Mouse (Mus musculus) kidney, postnatal 0 days (tissue): ENCODE data around the gene Thg1l. TPM values are rescaled to one million over a fixed set of nuclear protein-coding genes. Genes with fewer than 3 reads are reported as not detected.

Experiments
- ATAC-seq: fragments of 200-750 bp; cut with Nextera tagmentation; replicated peaks from 2 replicates; pipeline ENCODE4 v1.8.0; 2017; ENCODE audit warnings: low read depth, moderate number of reproducible peaks, moderate TSS enrichment, moderate library complexity; ENCODE audit not compliant: low FRiP score
- DNase-seq: peaks from one replicate; pipeline ENCODE4 v3.0.0-alpha.2; 2016; ENCODE audit warnings: low spot score
- H3K27ac ChIP-seq: fragments of 300-500 bp; sonication (generic); 2 replicates; pipeline ENCODE4 v1.5.1; 2014; ENCODE audit warnings: mild to moderate bottlenecking
- H3K27me3 ChIP-seq: fragments of 300-500 bp; sonication (generic); 2 replicates; pipeline ENCODE4 v1.6.1; 2014; ENCODE audit warnings: low read length, mixed read lengths; ENCODE audit not compliant: insufficient read depth
- H3K36me3 ChIP-seq: fragments of 300-500 bp; sonication (generic); 2 replicates; pipeline ENCODE4 v1.6.1; 2014; ENCODE audit warnings: low read length, mixed read lengths; ENCODE audit not compliant: insufficient read depth
- H3K4me1 ChIP-seq: fragments of 300-500 bp; sonication (generic); replicated peaks from 2 replicates; pipeline ENCODE4 v1.6.1; 2014; ENCODE audit warnings: antibody characterized with exemption, low read length, mixed read lengths; ENCODE audit not compliant: insufficient read depth
- H3K4me2 ChIP-seq: fragments of 300-500 bp; sonication (generic); 2 replicates; pipeline ENCODE4 v1.6.1; 2014; ENCODE audit warnings: mild to moderate bottlenecking, low read length, moderate library complexity, mixed read lengths
- H3K4me3 ChIP-seq: fragments of 300-500 bp; sonication (generic); replicated peaks from 2 replicates; pipeline ENCODE4 v1.5.1; 2014; ENCODE audit warnings: low read depth, low read length
- H3K9ac ChIP-seq: fragments of 300-500 bp; sonication (generic); 2 replicates; pipeline ENCODE4 v1.6.1; 2014; ENCODE audit warnings: low read depth, low read length
- H3K9me3 ChIP-seq: fragments of 300-500 bp; sonication (generic); replicated peaks from 2 replicates; pipeline ENCODE4 v1.6.1; 2016; ENCODE audit warnings: low read length, inconsistent platforms, mixed read lengths
- CTCF ChIP-seq: IDR thresholded peaks from 2 replicates; pipeline ENCODE4 v1.5.1; 2016; ENCODE audit warnings: antibody characterized with exemption, low read depth, mild to moderate bottlenecking, moderate library complexity
- WGBS: fragments of 180-500 bp; shearing (Covaris S2); extraction: QIAGEN DNeasy Blood & Tissue Kit; methylation state at CpG from one replicate; pipeline ENCODE4 v1.1.7; 2014; 5-methylcytosine and 5-hydroxymethylcytosine counted together
- polyA plus RNA-seq: library from polyadenylated mRNA; unstranded; fragments of >200 nt; fragmentation: Nextera tagmentation; extraction: Ambion mirVana; gene quantifications from 2 replicates; pipeline ENCODE4 v1.2.1, GENCODE M21; 2015

Thg1l gene
- polyA plus RNA-seq, 1 experiment from 2014 or later: 12.4 TPM

- 81% methylated on average over 5 of the region's 5 CpGs for WGBS
- Histone ChIP-seq H3K4me3 (no peak overlapping the region), H3K27ac (no peak overlapping the region), H3K27me3 (no peaks in the 10 kb centered on the region), H3K9ac (no peak overlapping the region), H3K36me3 (peaks cover 51% of the 10 kb centered on the region), H3K4me1 (no peaks in the 10 kb centered on the region), H3K4me2 (no peak overlapping the region), H3K9me3 (no peaks in the 10 kb centered on the region)
- no peak for ATAC-seq
- no peak for TF ChIP-seq CTCF
- no peak for DNase-seq
Observed at GRCm38 (mm10) chr11:45907301-45907700, 48.0 kb downstream of the Thg1l start.

- WGBS: 87% methylated on average over 8 of the region's 8 CpGs
- ATAC-seq: no peak
- H3K36me3 ChIP-seq: peaks cover 45% of the 10 kb centered on the region
Observed at GRCm38 (mm10) chr11:45906109-45906786, 49.0 kb downstream of the Thg1l start.

GRCm38 (mm10) chr11:45900233-45901015 is 54.9 kb downstream of the Thg1l start:
- no peaks in the 10 kb centered on the region for H3K9me3 ChIP-seq
- peak overlapping the region; percentile 2; the same call in 1 of the 2 replicates for H3K4me2 ChIP-seq
- no peak overlapping the region for H3K9ac ChIP-seq
- H3K4me1 ChIP-seq: no peaks in the 10 kb centered on the region
- WGBS: 56% methylated on average over 11 of the region's 11 CpGs
- ATAC-seq (no peak), DNase-seq (no peak)
- H3K36me3 ChIP-seq: peaks cover 11% of the 10 kb centered on the region
- no peak overlapping the region for H3K27ac ChIP-seq
- no peak for TF ChIP-seq CTCF
- H3K27me3 ChIP-seq: no peaks in the 10 kb centered on the region
- no peak overlapping the region for H3K4me3 ChIP-seq

More at GRCm38 (mm10) chr11:45906109-45906786, 49.0 kb downstream of the Thg1l start:
- no peak overlapping the region for H3K27ac ChIP-seq
- no peaks in the 10 kb centered on the region for H3K4me1 ChIP-seq
- TF ChIP-seq CTCF: no peak
- no peak overlapping the region for H3K4me2 ChIP-seq
- no peak for DNase-seq
- no peak overlapping the region for H3K9ac ChIP-seq
- H3K27me3 ChIP-seq: no peaks in the 10 kb centered on the region
- no peak overlapping the region for H3K4me3 ChIP-seq
- H3K9me3 ChIP-seq: no peaks in the 10 kb centered on the region

DNA sequence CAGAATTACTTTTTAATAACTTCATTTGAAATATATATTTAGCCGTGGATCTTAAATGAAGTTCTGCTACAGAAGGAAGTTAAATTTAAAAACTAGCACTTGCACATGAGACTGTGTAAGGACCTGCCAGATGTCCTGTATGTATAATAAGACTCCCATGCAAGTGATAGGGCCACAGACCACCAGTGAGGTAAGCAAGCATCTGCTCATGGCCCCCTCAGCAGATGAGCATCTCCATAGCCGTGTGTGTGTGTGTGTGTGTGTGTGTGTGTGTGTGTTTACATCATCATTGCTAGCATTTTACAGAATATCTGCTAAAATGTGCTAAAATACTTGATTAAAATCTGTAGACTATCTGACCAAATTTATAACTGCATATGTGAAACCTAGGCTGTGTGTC is 57.9 kb downstream of the Thg1l start:
- WGBS: 85% methylated on average over 2 of the region's 2 CpGs
- H3K4me1 ChIP-seq: no peaks in the 10 kb centered on the region
- H3K36me3 ChIP-seq: peaks cover 27% of the 10 kb centered on the region

More for the DNA sequence above, 57.9 kb downstream of the Thg1l start:
- ATAC-seq: no peak
- Histone ChIP-seq H3K4me3 (no peak overlapping the region), H3K27ac (no peak overlapping the region), H3K9ac (no peak overlapping the region), H3K4me2 (no peak overlapping the region), H3K9me3 (no peaks in the 10 kb centered on the region), H3K27me3 (no peaks in the 10 kb centered on the region)
- DNase-seq: no peak
- TF ChIP-seq CTCF: no peak

Other genes with a start within 250 kb of the Thg1l start
- gene Clint1, start 103.4 kb downstream of the Thg1l start, polyA plus RNA-seq: 88.4 and 90.3 TPM in 2 replicates
- gene Lsm11, start 10.6 kb downstream of the Thg1l start, polyA plus RNA-seq: 4.1 and 4.3 TPM in 2 replicates
- 0.18 and 0.26 TPM in 2 replicates for gene Sox30, start 24.8 kb upstream of the Thg1l start, polyA plus RNA-seq
- 6.0 and 6.2 TPM in 2 replicates for gene Gm12166, start 96.8 kb upstream of the Thg1l start, polyA plus RNA-seq
- 6.5 and 8.1 TPM in 2 replicates for gene Adam19, start 100.5 kb upstream of the Thg1l start, polyA plus RNA-seq
- 0.54 and 0.76 TPM in 2 replicates for gene Nipal4, start 211.0 kb upstream of the Thg1l start, polyA plus RNA-seq